Mouse (Mus musculus): ENCODE data around the gene Gm45062. TPM values are rescaled to one million over a fixed set of nuclear protein-coding genes. Genes with fewer than 3 reads are reported as not detected.

The Gm45062 gene
- polyA plus RNA-seq, 1 experiment from 2014 or later = 8.1 TPM

- Histone ChIP-seq H3K36me3 (0 out of 2 replicates have a peak, but pooled peaks cover 3% of the 10 kb centered on the region), H3K27ac (replicated peaks) (no peak overlapping the region), H3K27me3 (replicated peaks) (no peaks in the 10 kb centered on the region), H3K9ac (no peak overlapping the region), H3K4me3 (no peak overlapping the region), H3K4me2 (no peak overlapping the region), H3K9me3 (no peaks in the 10 kb centered on the region), H3K4me1 (peaks cover 2% of the 10 kb centered on the region; the same call in 1 of the 2 replicates)
- ATAC-seq (ENCODE audit: extremely low read depth, insufficient number of reproducible peaks, low FRiP score, low TSS enrichment) = no peak
- 84% methylated on average over 7 of the region's 7 CpGs for WGBS
Observed at GRCm38 (mm10) chr6:8397252-8397651, 138.0 kb downstream of the Gm45062 start.

DNA sequence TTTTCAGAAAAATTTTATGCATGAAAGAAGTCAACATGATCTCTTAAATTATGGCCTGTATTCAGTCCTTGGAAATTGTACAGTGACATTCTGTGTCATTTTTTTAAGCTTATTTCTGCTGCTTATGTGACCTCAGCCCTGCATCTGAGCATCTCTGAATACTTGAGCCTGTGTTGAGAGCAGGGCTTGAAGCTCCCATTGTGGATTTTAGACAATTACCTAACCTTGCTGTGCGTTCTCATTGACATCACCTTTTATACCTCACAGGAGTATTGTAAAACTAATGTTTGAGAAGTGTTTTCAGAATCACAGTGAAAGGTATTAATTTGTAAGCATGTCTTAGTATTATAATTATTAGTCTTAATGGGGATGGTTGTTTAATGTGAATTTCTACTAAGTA, 140.5 kb downstream of the Gm45062 start:
- no peaks in the 10 kb centered on the region for H3K4me1 ChIP-seq
- no peaks in the 10 kb centered on the region for H3K27me3 ChIP-seq (replicated peaks)
- no peak overlapping the region for H3K27ac ChIP-seq (replicated peaks)
- H3K36me3 ChIP-seq = 0 out of 2 replicates have a peak, but pooled peaks cover 3% of the 10 kb centered on the region
- H3K4me3 ChIP-seq = no peak overlapping the region
- H3K4me2 ChIP-seq = no peak overlapping the region
- no peaks in the 10 kb centered on the region for H3K9me3 ChIP-seq
- 83% methylated on average over 1 of the region's 1 CpGs for WGBS
- no peak overlapping the region for H3K9ac ChIP-seq
- no peak for ATAC-seq (ENCODE audit: extremely low read depth, insufficient number of reproducible peaks, low FRiP score, low TSS enrichment)

- Histone ChIP-seq H3K4me2 (no peak overlapping the region), H3K9ac (no peak overlapping the region), H3K4me1 (peaks cover 4% of the 10 kb centered on the region; the same call in 1 of the 2 replicates), H3K9me3 (no peaks in the 10 kb centered on the region), H3K27me3 (replicated peaks) (no peaks in the 10 kb centered on the region), H3K4me3 (no peak overlapping the region), H3K36me3 (0 out of 2 replicates have a peak, but pooled peaks cover 3% of the 10 kb centered on the region), H3K27ac (replicated peaks) (no peak overlapping the region)
- ATAC-seq (ENCODE audit: extremely low read depth, insufficient number of reproducible peaks, low FRiP score, low TSS enrichment) = no peak
- WGBS = 90% methylated on average over 5 of the region's 5 CpGs
Observed at GRCm38 (mm10) chr6:8403127-8403526, 143.9 kb downstream of the Gm45062 start.

DNA sequence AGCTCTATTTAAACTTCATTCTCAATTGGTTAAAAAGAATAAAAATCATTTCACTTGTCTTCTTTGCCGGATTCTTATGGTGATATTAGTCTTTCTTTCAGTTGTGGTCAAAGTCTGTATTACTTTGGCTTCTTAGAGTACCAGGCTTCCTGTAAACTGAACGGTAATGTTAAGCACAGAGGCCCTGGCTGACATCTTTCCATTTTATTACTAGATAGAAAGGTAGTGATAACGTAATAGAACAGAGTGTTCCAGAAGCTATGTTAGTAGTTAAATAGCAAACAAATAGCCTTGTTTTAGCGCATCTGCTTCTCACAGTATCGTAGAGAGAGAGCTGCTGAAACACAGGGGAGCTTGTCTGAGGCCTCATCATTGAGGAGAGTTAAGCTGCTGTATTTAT, 146.6 kb downstream of the Gm45062 start:
- H3K9ac ChIP-seq = no peak overlapping the region
- H3K27ac ChIP-seq (replicated peaks) = no peak overlapping the region
- H3K27me3 ChIP-seq (replicated peaks) = no peaks in the 10 kb centered on the region
- H3K36me3 ChIP-seq = 0 out of 2 replicates have a peak, but pooled peaks cover 3% of the 10 kb centered on the region
- no peak for ATAC-seq (ENCODE audit: extremely low read depth, insufficient number of reproducible peaks, low FRiP score, low TSS enrichment)
- no peak overlapping the region for H3K4me2 ChIP-seq
- H3K4me3 ChIP-seq = no peak overlapping the region
- no peaks in the 10 kb centered on the region for H3K9me3 ChIP-seq
- 86% methylated on average over 5 of the region's 5 CpGs for WGBS
- peaks cover 30% of the 10 kb centered on the region for H3K4me1 ChIP-seq

GRCm38 (mm10) chr6:8408332-8408731, 149.1 kb downstream of the Gm45062 start:
- H3K9me3 ChIP-seq = no peaks in the 10 kb centered on the region
- H3K4me1 ChIP-seq = peaks cover 30% of the 10 kb centered on the region
- H3K27ac ChIP-seq (replicated peaks) = no peak overlapping the region
- no peaks in the 10 kb centered on the region for H3K27me3 ChIP-seq (replicated peaks)
- no peak for ATAC-seq (ENCODE audit: extremely low read depth, insufficient number of reproducible peaks, low FRiP score, low TSS enrichment)
- H3K36me3 ChIP-seq = no peaks in the 10 kb centered on the region
- H3K4me2 ChIP-seq = no peak overlapping the region
- 63% methylated on average over 2 of the region's 2 CpGs for WGBS
- H3K4me3 ChIP-seq = no peak overlapping the region
- no peak overlapping the region for H3K9ac ChIP-seq

- H3K4me2 ChIP-seq = peak overlapping the region; percentile 34
- H3K27ac ChIP-seq (replicated peaks) = peak overlapping the region; percentile 58; the same call in 1 of the 2 replicates
- no peaks in the 10 kb centered on the region for H3K36me3 ChIP-seq
- H3K27me3 ChIP-seq (replicated peaks) = no peaks in the 10 kb centered on the region
- 38% methylated on average over 4 of the region's 4 CpGs for WGBS
- no peak overlapping the region for H3K9ac ChIP-seq
- H3K4me3 ChIP-seq = no peak overlapping the region
- H3K4me1 ChIP-seq = peaks cover 33% of the 10 kb centered on the region
- peak; percentile 63; the same call in 1 of the 2 replicates for ATAC-seq (ENCODE audit: extremely low read depth, insufficient number of reproducible peaks, low FRiP score, low TSS enrichment)
- no peaks in the 10 kb centered on the region for H3K9me3 ChIP-seq
Observed at GRCm38 (mm10) chr6:8409865-8410264, 150.6 kb downstream of the Gm45062 start.

DNA sequence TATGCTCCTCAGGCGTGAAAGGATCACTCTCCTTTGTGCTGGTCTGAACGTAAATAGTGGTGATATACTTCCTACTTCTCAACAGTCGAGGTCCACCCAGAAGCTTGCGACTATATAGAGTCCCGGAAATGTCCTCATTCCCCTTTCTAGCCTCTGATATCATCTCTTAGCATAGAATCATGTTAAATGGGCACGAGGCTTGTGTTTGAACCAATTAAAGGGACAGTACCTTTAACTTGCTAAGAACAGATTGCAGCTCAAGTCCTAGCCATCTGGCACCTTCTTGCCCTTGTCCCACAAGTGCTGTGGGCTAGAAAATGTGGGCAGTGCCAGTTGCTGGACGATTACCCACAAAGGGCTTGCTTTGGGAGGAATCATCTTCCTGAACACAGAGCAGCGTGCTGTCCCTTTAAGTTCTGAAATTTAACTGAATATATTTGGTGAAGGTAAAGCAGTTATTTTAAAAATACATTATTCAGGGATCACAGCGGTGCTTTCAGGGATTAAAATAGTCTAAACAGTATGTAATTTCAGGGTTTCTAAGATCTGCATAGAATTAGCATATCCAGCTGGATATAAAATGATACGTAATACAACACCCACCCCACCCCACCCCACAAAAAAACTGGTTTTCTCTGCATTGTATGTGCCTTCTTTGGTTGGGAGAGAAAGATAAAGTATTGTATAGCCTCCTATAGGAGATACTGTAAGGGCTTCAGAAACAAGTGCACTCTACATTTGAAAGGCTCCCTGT, 153.8 kb downstream of the Gm45062 start:
- H3K36me3 ChIP-seq = no peaks in the 10 kb centered on the region
- H3K4me2 ChIP-seq = no peak overlapping the region
- H3K27me3 ChIP-seq (replicated peaks) = no peaks in the 10 kb centered on the region
- no peak overlapping the region for H3K27ac ChIP-seq (replicated peaks)
- peaks cover 31% of the 10 kb centered on the region for H3K4me1 ChIP-seq
- no peak overlapping the region for H3K4me3 ChIP-seq
- ATAC-seq (ENCODE audit: extremely low read depth, insufficient number of reproducible peaks, low FRiP score, low TSS enrichment) = no peak
- no peaks in the 10 kb centered on the region for H3K9me3 ChIP-seq
- no peak overlapping the region for H3K9ac ChIP-seq
- WGBS = 72% methylated on average over 10 of the region's 10 CpGs

DNA sequence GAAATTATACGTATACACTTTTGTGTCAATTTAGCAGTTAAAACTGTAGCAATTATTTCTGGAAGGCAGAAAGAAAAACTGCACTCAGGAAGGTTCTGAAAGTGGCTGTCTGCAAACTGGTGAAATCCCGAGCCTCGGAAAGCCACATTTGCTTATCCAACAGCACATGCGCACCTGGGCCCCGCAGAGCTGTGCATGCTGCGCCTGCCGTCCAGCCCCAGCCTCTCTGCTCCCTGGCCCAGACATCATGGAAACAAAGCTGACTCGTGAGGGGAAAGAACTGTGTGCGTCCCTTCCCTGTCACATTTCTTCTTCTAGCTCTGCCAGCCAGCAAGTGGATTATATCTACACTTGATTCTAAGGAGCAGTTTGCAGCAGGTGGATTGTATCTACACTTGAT, 154.8 kb downstream of the Gm45062 start:
- H3K9ac ChIP-seq = no peak overlapping the region
- no peak for ATAC-seq (ENCODE audit: extremely low read depth, insufficient number of reproducible peaks, low FRiP score, low TSS enrichment)
- H3K27ac ChIP-seq (replicated peaks) = no peak overlapping the region
- no peaks in the 10 kb centered on the region for H3K36me3 ChIP-seq
- H3K9me3 ChIP-seq = no peaks in the 10 kb centered on the region
- H3K4me1 ChIP-seq = peaks cover 22% of the 10 kb centered on the region
- no peak overlapping the region for H3K4me3 ChIP-seq
- no peaks in the 10 kb centered on the region for H3K27me3 ChIP-seq (replicated peaks)
- no peak overlapping the region for H3K4me2 ChIP-seq
- WGBS = 61% methylated on average over 9 of the region's 9 CpGs

DNA sequence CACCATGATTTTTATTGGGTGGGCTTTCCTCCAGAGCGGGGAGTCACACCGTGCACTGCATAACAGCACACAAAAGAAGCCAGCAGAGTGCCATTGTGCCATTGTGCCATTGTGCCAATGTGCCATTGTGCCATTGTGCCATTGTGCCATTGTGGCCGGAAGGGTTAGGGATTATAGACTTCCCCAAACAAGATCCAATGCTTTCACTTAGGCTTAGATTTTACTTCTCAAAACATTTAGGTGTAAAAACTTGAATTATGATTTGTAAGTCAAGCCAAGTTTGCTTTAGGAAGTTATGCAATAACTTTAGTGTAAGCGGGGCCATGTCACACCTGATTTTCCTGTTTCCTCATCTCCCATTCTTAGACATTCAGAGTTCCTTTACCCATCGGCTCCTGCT, 156.6 kb downstream of the Gm45062 start:
- Histone ChIP-seq H3K4me1 (peaks cover 16% of the 10 kb centered on the region), H3K36me3 (no peaks in the 10 kb centered on the region), H3K27ac (replicated peaks) (no peak overlapping the region), H3K9ac (no peak overlapping the region), H3K9me3 (no peaks in the 10 kb centered on the region), H3K4me3 (no peak overlapping the region), H3K4me2 (no peak overlapping the region), H3K27me3 (replicated peaks) (no peaks in the 10 kb centered on the region)
- ATAC-seq (ENCODE audit: extremely low read depth, insufficient number of reproducible peaks, low FRiP score, low TSS enrichment) = no peak
- WGBS = 89% methylated on average over 5 of the region's 5 CpGs

DNA sequence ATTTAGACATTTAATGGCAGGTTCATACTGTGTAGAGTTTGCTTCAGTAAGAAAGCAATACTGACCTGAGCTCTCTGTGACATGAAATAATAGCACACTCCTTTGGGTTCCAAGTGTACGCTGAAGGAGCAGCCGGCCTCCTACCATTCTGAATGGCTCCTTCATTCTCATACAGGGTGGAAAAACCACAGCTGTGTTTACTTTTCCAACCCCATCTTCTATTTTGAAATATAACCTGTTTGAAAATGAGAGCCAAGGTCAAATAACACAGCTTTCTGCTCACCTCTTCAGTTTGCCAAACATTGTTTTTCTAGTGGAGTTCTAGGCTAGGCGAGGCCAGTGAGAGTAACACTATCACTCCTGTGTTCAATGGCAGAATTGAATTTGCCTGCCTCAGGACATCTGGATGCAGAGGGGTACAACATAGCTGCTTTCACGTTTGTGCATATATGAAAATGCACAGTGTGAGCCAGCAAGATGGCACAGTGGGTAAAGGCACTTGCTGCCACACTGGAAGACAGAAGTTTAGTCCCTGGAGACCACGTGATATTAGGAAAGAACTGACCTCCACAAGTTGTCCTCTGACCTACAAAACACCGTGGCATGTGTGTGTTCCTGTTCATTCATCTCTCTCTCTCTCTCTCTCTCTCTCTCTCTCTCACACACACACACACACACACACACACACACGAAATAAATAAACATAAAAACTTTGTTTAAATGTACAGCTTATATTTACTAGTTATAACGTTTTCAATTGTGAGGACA, 157.7 kb downstream of the Gm45062 start:
- no peak for ATAC-seq (ENCODE audit: extremely low read depth, insufficient number of reproducible peaks, low FRiP score, low TSS enrichment)
- Histone ChIP-seq H3K4me3 (no peak overlapping the region), H3K27ac (replicated peaks) (no peak overlapping the region), H3K4me2 (no peak overlapping the region), H3K9me3 (no peaks in the 10 kb centered on the region), H3K27me3 (replicated peaks) (no peaks in the 10 kb centered on the region), H3K9ac (no peak overlapping the region), H3K36me3 (no peaks in the 10 kb centered on the region), H3K4me1 (peaks cover 25% of the 10 kb centered on the region)
- WGBS = 77% methylated on average over 8 of the region's 8 CpGs

GRCm38 (mm10) chr6:8419485-8420186, 160.4 kb downstream of the Gm45062 start:
- no peak for ATAC-seq (ENCODE audit: extremely low read depth, insufficient number of reproducible peaks, low FRiP score, low TSS enrichment)
- Histone ChIP-seq H3K4me1 (peaks cover 43% of the 10 kb centered on the region), H3K36me3 (no peaks in the 10 kb centered on the region), H3K4me2 (no peak overlapping the region), H3K4me3 (no peak overlapping the region), H3K27ac (replicated peaks) (no peak overlapping the region), H3K9ac (no peak overlapping the region), H3K27me3 (replicated peaks) (no peaks in the 10 kb centered on the region), H3K9me3 (no peaks in the 10 kb centered on the region)
- 53% methylated on average over 4 of the region's 4 CpGs for WGBS

All from heart, embryonic 13.5 days (tissue).